Mouse (Mus musculus) forebrain, embryonic 11.5 days (tissue): Measurements from ENCODE around the gene Tarbp2. TPM values are rescaled to one million over a fixed set of nuclear protein-coding genes. Genes with fewer than 3 reads are reported as not detected.

ENCODE experiments used
- ATAC-seq: fragments of 200-750 bp; cut with Nextera tagmentation; replicated peaks from 2 replicates; pipeline ENCODE4 v1.8.0; 2017; ENCODE audit warnings: moderate TSS enrichment; ENCODE audit not compliant: low FRiP score
- DNase-seq: peaks from one replicate; pipeline ENCODE4 v3.0.0-alpha.2; 2017; ENCODE audit warnings: low spot score
- H3K27ac ChIP-seq: fragments of 300-500 bp; sonication (generic); 2 replicates; pipeline ENCODE4 v1.5.1; 2014; ENCODE audit warnings: low read depth, low read length
- H3K27me3 ChIP-seq: fragments of 300-500 bp; sonication (generic); 2 replicates; pipeline ENCODE4 v1.6.1; 2014; ENCODE audit warnings: mild to moderate bottlenecking, low read length, mixed read lengths; ENCODE audit not compliant: control insufficient read depth, insufficient read depth
- H3K36me3 ChIP-seq: fragments of 300-500 bp; sonication (generic); 2 replicates; pipeline ENCODE4 v1.6.1; 2014; ENCODE audit warnings: mild to moderate bottlenecking, low read length, moderate library complexity, mixed read lengths; ENCODE audit not compliant: control insufficient read depth, insufficient read depth
- H3K4me1 ChIP-seq: fragments of 300-500 bp; sonication (generic); replicated peaks from 2 replicates; pipeline ENCODE4 v1.6.1; 2014; ENCODE audit warnings: low read length, mixed read lengths; ENCODE audit not compliant: control insufficient read depth, insufficient read depth
- H3K4me2 ChIP-seq: fragments of 300-500 bp; sonication (generic); 2 replicates; pipeline ENCODE4 v1.6.1; 2014; ENCODE audit warnings: low read depth, mild to moderate bottlenecking, low read length, moderate library complexity, mixed read lengths; ENCODE audit not compliant: severe bottlenecking
- H3K4me3 ChIP-seq: fragments of 300-500 bp; sonication (generic); 2 replicates; pipeline ENCODE4 v1.5.1; 2014; ENCODE audit warnings: low read depth, low read length
- H3K9ac ChIP-seq: fragments of 300-500 bp; sonication (generic); 2 replicates; pipeline ENCODE4 v1.6.1; 2014; ENCODE audit warnings: low read length
- H3K9me3 ChIP-seq: fragments of 300-500 bp; sonication (generic); 2 replicates; pipeline ENCODE4 v1.6.1; 2016; ENCODE audit warnings: low read length, mixed read lengths; ENCODE audit not compliant: control insufficient read depth
- WGBS: fragments of 180-500 bp; shearing (Covaris S2); extraction: QIAGEN DNeasy Blood & Tissue Kit; methylation state at CpG from one replicate; pipeline ENCODE4 v1.1.7; 2014; 5-methylcytosine and 5-hydroxymethylcytosine counted together
- polyA plus RNA-seq: library from polyadenylated mRNA; unstranded; fragments of >200 nt; fragmentation: Nextera tagmentation; extraction: Ambion mirVana; gene quantifications from 2 replicates; pipeline ENCODE4 v1.2.1, GENCODE M21; 2014

Gene Tarbp2
- polyA plus RNA-seq, 1 experiment from 2014 or later = 98.9 TPM

- Histone ChIP-seq H3K27ac (no peak within 1 kb of the TSS), H3K27me3 (no peaks in the 10 kb centered on the region), H3K9me3 (no peaks in the 10 kb centered on the region), H3K4me3 (no peak within 1 kb of the TSS), H3K36me3 (peaks cover 17% of the 10 kb centered on the region), H3K9ac (no peak within 1 kb of the TSS), H3K4me2 (no peak within 1 kb of the TSS), H3K4me1 (no peaks in the 10 kb centered on the region)
- no peak for ATAC-seq
- 85% methylated on average over 1 of the region's 1 CpGs for WGBS
- no peak for DNase-seq
These were observed 14.5 kb upstream of the Tarbp2 start, which contains the start of gene Gm10337 for GRCm38 (mm10) chr15:102503447-102503846. Gene Gm10337, plus strand, starts transcription at chr15:102503722.

- H3K9me3 ChIP-seq = no peaks in the 10 kb centered on the region
- no peak overlapping the region for H3K9ac ChIP-seq
- no peaks in the 10 kb centered on the region for H3K27me3 ChIP-seq
- ATAC-seq (no peak), DNase-seq (no peak)
- H3K4me2 ChIP-seq = no peak overlapping the region
- H3K4me3 ChIP-seq = no peak overlapping the region
- H3K4me1 ChIP-seq = no peaks in the 10 kb centered on the region
- H3K36me3 ChIP-seq = peaks cover 14% of the 10 kb centered on the region
- H3K27ac ChIP-seq = no peak overlapping the region
- WGBS = 88% methylated on average over 9 of the region's 9 CpGs
These were observed 13.8 kb upstream of the Tarbp2 start for GRCm38 (mm10) chr15:102503924-102504782.

- WGBS = 72% methylated on average over 12 of the region's 12 CpGs
- ATAC-seq = no peak
- Histone ChIP-seq H3K27ac (no peak overlapping the region), H3K36me3 (peaks cover 11% of the 10 kb centered on the region), H3K9ac (no peak overlapping the region), H3K27me3 (no peaks in the 10 kb centered on the region), H3K4me3 (no peak overlapping the region), H3K4me2 (no peak overlapping the region), H3K4me1 (no peaks in the 10 kb centered on the region; the same call in 1 of the 2 replicates), H3K9me3 (no peaks in the 10 kb centered on the region)
- DNase-seq = no peak
These were observed 12.8 kb upstream of the Tarbp2 start for GRCm38 (mm10) chr15:102505073-102505769.

DNA sequence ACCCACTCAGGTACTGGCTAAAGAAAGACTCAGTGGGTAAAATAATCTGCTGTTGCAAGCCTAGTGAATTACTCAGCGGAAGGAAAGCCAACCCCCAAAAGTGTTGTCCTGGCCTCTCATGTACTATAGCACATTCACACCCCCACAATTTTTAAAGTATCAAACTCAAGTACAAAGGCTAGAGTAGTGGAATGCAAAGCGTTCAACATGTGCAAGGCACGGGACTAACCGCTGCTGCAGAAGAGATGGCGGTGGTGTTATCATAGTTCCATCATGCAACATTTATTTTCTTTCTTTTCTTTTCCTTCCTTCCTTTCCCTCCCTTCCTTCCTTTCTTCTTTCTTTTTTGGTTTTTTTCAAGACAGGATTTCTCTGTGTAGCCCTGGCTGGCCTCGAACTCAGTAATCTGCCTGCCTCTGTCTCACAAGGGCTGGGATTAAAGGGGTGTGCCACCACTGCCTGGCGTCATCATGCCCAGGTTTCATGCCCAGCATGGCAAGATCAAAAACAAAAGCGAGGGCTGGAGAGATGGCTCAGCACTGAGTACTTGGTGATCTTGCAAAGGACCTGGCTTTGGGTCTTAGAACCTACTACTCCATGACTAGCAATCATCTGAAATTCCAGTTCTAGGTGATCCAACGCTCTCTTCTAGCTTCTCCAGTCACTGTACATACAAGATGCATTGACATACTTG is 12.1 kb upstream of the Tarbp2 start:
- Histone ChIP-seq H3K9ac (no peak overlapping the region), H3K4me1 (peaks cover 2% of the 10 kb centered on the region), H3K27me3 (no peaks in the 10 kb centered on the region), H3K4me2 (no peak overlapping the region), H3K9me3 (no peaks in the 10 kb centered on the region), H3K27ac (no peak overlapping the region), H3K36me3 (peaks cover 5% of the 10 kb centered on the region; the same call in 1 of the 2 replicates), H3K4me3 (no peak overlapping the region)
- DNase-seq (no peak), ATAC-seq (no peak)
- 90% methylated on average over 9 of the region's 9 CpGs for WGBS

GRCm38 (mm10) chr15:102506464-102506830 is 11.5 kb upstream of the Tarbp2 start:
- peaks cover 5% of the 10 kb centered on the region; the same call in 1 of the 2 replicates for H3K36me3 ChIP-seq
- DNase-seq (no peak), ATAC-seq (no peak)
- no peaks in the 10 kb centered on the region for H3K27me3 ChIP-seq
- H3K9me3 ChIP-seq = no peaks in the 10 kb centered on the region
- H3K9ac ChIP-seq = no peak overlapping the region
- no peak overlapping the region for H3K27ac ChIP-seq
- H3K4me1 ChIP-seq = peaks cover 7% of the 10 kb centered on the region
- 79% methylated on average over 2 of the region's 2 CpGs for WGBS
- no peak overlapping the region for H3K4me2 ChIP-seq
- no peak overlapping the region for H3K4me3 ChIP-seq

DNA sequence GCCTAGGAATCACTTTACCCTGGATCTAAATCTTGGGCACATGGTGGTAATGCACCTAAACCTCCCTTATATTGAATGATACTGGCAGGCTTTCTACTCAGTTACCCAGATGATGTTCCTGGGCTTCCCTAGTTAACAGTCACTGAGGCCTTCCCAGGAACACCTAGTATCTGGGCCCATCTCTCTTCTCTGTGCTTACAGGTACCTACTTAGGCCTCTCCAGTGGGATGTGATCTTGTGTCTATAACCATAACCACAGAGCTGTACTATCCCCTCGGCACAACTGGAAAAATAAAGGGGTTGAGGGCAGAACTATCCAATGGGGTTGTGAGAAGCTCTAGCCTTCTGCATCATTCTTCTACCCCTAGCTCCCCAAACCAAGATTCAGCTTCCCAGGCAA is 11.1 kb upstream of the Tarbp2 start:
- no peak overlapping the region for H3K27ac ChIP-seq
- peaks cover 11% of the 10 kb centered on the region for H3K4me1 ChIP-seq
- WGBS = 92% methylated on average over 1 of the region's 1 CpGs
- no peak overlapping the region for H3K4me3 ChIP-seq
- no peaks in the 10 kb centered on the region for H3K27me3 ChIP-seq
- no peak overlapping the region for H3K9ac ChIP-seq
- peaks cover 5% of the 10 kb centered on the region; the same call in 1 of the 2 replicates for H3K36me3 ChIP-seq
- no peak overlapping the region for H3K4me2 ChIP-seq
- no peak for DNase-seq
- H3K9me3 ChIP-seq = no peaks in the 10 kb centered on the region
- ATAC-seq = no peak

GRCm38 (mm10) chr15:102507561-102507960 is 10.4 kb upstream of the Tarbp2 start:
- H3K4me1 ChIP-seq = peaks cover 13% of the 10 kb centered on the region
- H3K36me3 ChIP-seq = peaks cover 5% of the 10 kb centered on the region; the same call in 1 of the 2 replicates
- H3K9ac ChIP-seq = no peak overlapping the region
- no peak overlapping the region for H3K4me2 ChIP-seq
- H3K9me3 ChIP-seq = no peaks in the 10 kb centered on the region
- H3K4me3 ChIP-seq = no peak overlapping the region
- H3K27me3 ChIP-seq = no peaks in the 10 kb centered on the region
- DNase-seq (no peak), ATAC-seq (no peak)
- no peak overlapping the region for H3K27ac ChIP-seq

GRCm38 (mm10) chr15:102508336-102508735 is 9.7 kb upstream of the Tarbp2 start:
- WGBS = 87% methylated on average over 3 of the region's 3 CpGs
- H3K9ac ChIP-seq = no peak overlapping the region

More at GRCm38 (mm10) chr15:102508336-102508735, 9.7 kb upstream of the Tarbp2 start:
- Histone ChIP-seq H3K4me2 (no peak overlapping the region), H3K4me1 (peaks cover 13% of the 10 kb centered on the region), H3K27me3 (no peaks in the 10 kb centered on the region), H3K27ac (no peak overlapping the region), H3K36me3 (peaks cover 5% of the 10 kb centered on the region; the same call in 1 of the 2 replicates), H3K9me3 (no peaks in the 10 kb centered on the region), H3K4me3 (no peak overlapping the region)
- ATAC-seq = no peak
- no peak for DNase-seq
